Comparison of ENCODE assay signal across 27 mouse cellular contexts in genomic region chr17:65669061-65669460, GRCm38 (mm10). TPM values are rescaled to one million over a fixed set of nuclear protein-coding genes. Genes with fewer than 3 reads are reported as not detected.
DNase-seq lines count a peak whose midpoint lies in the region; ATAC-seq and TF ChIP-seq lines count a peak whose summit lies in the region.
"Had no signal": no experiment of that assay in that cellular context is flagged by ENCODE, and none has a peak within 500 bp of the region (broad histone marks: within the 10 kb centered on the region; RNA-seq: fewer than 3 reads in every experiment).

No protein-coding gene starts in this region.

- no peak for ATAC-seq in midbrain, embryonic 11.5 days (ENCODE audit: low FRiP score)
- no peak for ATAC-seq in midbrain, embryonic 15.5 days (replicated peaks)
- ATAC-seq: activated CD4-positive, CD25-positive, alpha-beta regulatory T cell, adult 4 months; CD4-positive, CD25-positive, alpha-beta regulatory T cell, adult 4 months; forebrain, embryonic 14.5 days; forebrain, embryonic 16.5 days; Patski had no signal

- no peak overlapping the region for H3K9ac ChIP-seq in midbrain, embryonic 11.5 days (ENCODE audit: low read length)
- no peak overlapping the region for H3K9ac ChIP-seq in midbrain, embryonic 15.5 days
- H3K9ac ChIP-seq: embryonic facial prominence, embryonic 13.5 days; embryonic facial prominence, embryonic 15.5 days; forebrain, embryonic 12.5 days had no signal

- H3K27ac ChIP-seq in midbrain, embryonic 11.5 days (ENCODE audit: low read depth, low read length), result no peak overlapping the region
- no peak overlapping the region for H3K27ac ChIP-seq in midbrain, embryonic 15.5 days
- peak overlapping the region; percentile 68; the same call in 1 of the 2 replicates for H3K27ac ChIP-seq in small intestine, adult 2 months (ENCODE audit: insufficient read depth, low read depth, low read length)
- H3K27ac ChIP-seq: embryonic facial prominence, embryonic 13.5 days; embryonic facial prominence, embryonic 15.5 days; forebrain, embryonic 10.5 days; forebrain, embryonic 12.5 days had no signal

- intact Hi-C loops in heart, postnatal 36 days (cut with DNase I), result no loop called here

- H3K4me1 ChIP-seq in midbrain, embryonic 11.5 days (ENCODE audit: control insufficient read depth, insufficient read depth, low read length), result no peaks in the 10 kb centered on the region
- no peaks in the 10 kb centered on the region for H3K4me1 ChIP-seq in midbrain, embryonic 15.5 days
- H3K4me1 ChIP-seq in small intestine, adult 2 months (ENCODE audit: control insufficient read depth, insufficient read depth, insufficient read length, low read length), result peaks cover 11% of the 10 kb centered on the region; the same call in 1 of the 2 replicates
- H3K4me1 ChIP-seq: embryonic facial prominence, embryonic 13.5 days; embryonic facial prominence, embryonic 15.5 days; forebrain, embryonic 10.5 days; forebrain, embryonic 12.5 days had no signal

- H3K36me3 ChIP-seq in midbrain, embryonic 11.5 days (ENCODE audit: control insufficient read depth, insufficient read depth, low read length), result no peaks in the 10 kb centered on the region
- H3K36me3 ChIP-seq in midbrain, embryonic 15.5 days (replicated peaks), result no peaks in the 10 kb centered on the region
- H3K36me3 ChIP-seq in small intestine, adult 2 months (ENCODE audit: control insufficient read depth, insufficient read depth, low read length), result no peaks in the 10 kb centered on the region
- H3K36me3 ChIP-seq: forebrain, embryonic 12.5 days; G1E had no signal

- no peak overlapping the region for H3K4me3 ChIP-seq in midbrain, embryonic 11.5 days (ENCODE audit: low read depth, low read length)
- no peak overlapping the region for H3K4me3 ChIP-seq in midbrain, embryonic 15.5 days
- H3K4me3 ChIP-seq in small intestine, adult 2 months (ENCODE audit: low read depth, low read length), result no peak overlapping the region
- H3K4me3 ChIP-seq: embryonic facial prominence, embryonic 13.5 days; embryonic facial prominence, embryonic 15.5 days; erythroblast, embryonic 14.5 days; forebrain, embryonic 10.5 days; forebrain, embryonic 12.5 days had no signal

- no peak for TF ChIP-seq CTCF in small intestine, adult 2 months (IDR thresholded peaks at IDR 0.05; ENCODE audit: extremely low read depth, insufficient read length, insufficient replicate concordance, low read depth, low read length)

- TF ChIP-seq POLR2A in small intestine, adult 2 months (IDR thresholded peaks at IDR 0.05; ENCODE audit: low read depth, low read length), result no peak

- WGBS in midbrain, embryonic 11.5 days, result 86% methylated on average over 4 of the region's 4 CpGs
- 92% methylated on average over 4 of the region's 4 CpGs for WGBS in midbrain, embryonic 15.5 days
- WGBS in small intestine, adult 2 months, result 62% methylated on average over 4 of the region's 4 CpGs

- no peak overlapping the region for H3K4me2 ChIP-seq in midbrain, embryonic 11.5 days
- H3K4me2 ChIP-seq in midbrain, embryonic 15.5 days, result no peak overlapping the region
- H3K4me2 ChIP-seq: embryonic facial prominence, embryonic 13.5 days; embryonic facial prominence, embryonic 15.5 days; forebrain, embryonic 12.5 days had no signal

- DNase-seq in heart, adult 11 months, result peak; percentile 63
- no peak for DNase-seq in heart, postnatal 36 days
- DNase-seq in midbrain, embryonic 11.5 days (ENCODE audit: low spot score, missing footprints), result peak; percentile 54
- DNase-seq: adrenal gland, adult 8-10 months; adrenal gland, postnatal 14 days; adrenal gland, postnatal 36 days; B cell, adult 2 months; cerebellum, adult 11-12 months; cerebellum, adult 2 months; cerebellum, adult 9-10 months; cerebellum, postnatal 10 days; cerebellum, postnatal 25 days had no signal

- H3K9me3 ChIP-seq in midbrain, embryonic 11.5 days (ENCODE audit: control insufficient read depth, low read length), result no peaks in the 10 kb centered on the region
- H3K9me3 ChIP-seq in midbrain, embryonic 15.5 days, result no peaks in the 10 kb centered on the region
- H3K9me3 ChIP-seq: embryonic facial prominence, embryonic 13.5 days; embryonic facial prominence, embryonic 15.5 days; forebrain, embryonic 10.5 days; forebrain, embryonic 12.5 days; G1E had no signal

- no peaks in the 10 kb centered on the region for H3K27me3 ChIP-seq in midbrain, embryonic 11.5 days (ENCODE audit: control insufficient read depth, insufficient read depth, low read length)
- no peaks in the 10 kb centered on the region for H3K27me3 ChIP-seq in midbrain, embryonic 15.5 days (replicated peaks)
- no peaks in the 10 kb centered on the region for H3K27me3 ChIP-seq in small intestine, adult 2 months (ENCODE audit: control insufficient read depth, insufficient read depth, low read length)
- H3K27me3 ChIP-seq: CH12.LX; embryonic facial prominence, embryonic 13.5 days; embryonic facial prominence, embryonic 15.5 days; forebrain, embryonic 12.5 days; Patski had no signal

RNA-seq across cellular contexts. Expression of gene Txndc2, which starts 27.1 kb away (rescaled TPM):
- total RNA-seq in heart, postnatal 36 days (2021), result not detected
- polyA plus RNA-seq in midbrain, embryonic 11.5 days (2014; fragmentation: Nextera tagmentation; extraction: Ambion mirVana), result 0.12 and 0.18 TPM in 2 replicates
- 0.09 TPM in 1 of 2 replicates, not detected in the other for polyA plus RNA-seq in midbrain, embryonic 15.5 days (2015; fragmentation: Nextera tagmentation; extraction: Ambion mirVana)
- not detected in 2 replicates for polyA plus RNA-seq in small intestine, adult 2 months (2012; rRNA removed)
- total RNA-seq: CH12.LX had no signal
- polyA plus RNA-seq: activated CD4-positive, CD25-positive, alpha-beta regulatory T cell, adult 4 months; CD4-positive, CD25-positive, alpha-beta regulatory T cell, adult 4 months; cortical plate, adult 2 months; embryonic facial prominence, embryonic 13.5 days; erythroblast, embryonic 14.5 days; forebrain, embryonic 10.5 days; G1E; Patski had no signal

RNA-seq across cellular contexts. Expression of gene Vapa, which starts 55.7 kb away (rescaled TPM):
- 10 to 100 TPM; 76.3 to 86.5 TPM for total RNA-seq in heart, postnatal 36 days (2021)
- 242 and 263 TPM in 2 replicates for polyA plus RNA-seq in midbrain, embryonic 11.5 days (2014; fragmentation: Nextera tagmentation; extraction: Ambion mirVana)
- 257 and 259 TPM in 2 replicates for polyA plus RNA-seq in midbrain, embryonic 15.5 days (2015; fragmentation: Nextera tagmentation; extraction: Ambion mirVana)
- 76.0 and 96.0 TPM in 2 replicates for polyA plus RNA-seq in small intestine, adult 2 months (2012; rRNA removed)

Comparison
In these comparisons a context has a peak if more than half of its experiments do, and no peak if none do; other contexts are left out.
1. DNase-seq: peak in heart, adult 11 months (single experiment) and midbrain, embryonic 11.5 days (single experiment); none in heart, postnatal 36 days (0 of 2).